Mouse (Mus musculus) heart, embryonic 11.5 days (tissue): ENCODE results near the gene Prmt1. TPM values are rescaled to one million over a fixed set of nuclear protein-coding genes. Genes with fewer than 3 reads are reported as not detected.

Source experiments
- ATAC-seq: fragments of 200-750 bp; cut with Nextera tagmentation; replicated peaks from 2 replicates; pipeline ENCODE4 v1.8.0; 2017; ENCODE audit warnings: moderate library complexity; ENCODE audit not compliant: insufficient number of reproducible peaks, low FRiP score, low TSS enrichment
- H3K27ac ChIP-seq: fragments of 300-500 bp; sonication (generic); 2 replicates; pipeline ENCODE4 v1.5.1; 2014; ENCODE audit warnings: mild to moderate bottlenecking, low read depth, low read length
- H3K27me3 ChIP-seq: fragments of 300-500 bp; sonication (generic); 2 replicates; pipeline ENCODE4 v1.6.1; 2014; ENCODE audit warnings: mild to moderate bottlenecking, low read length, mixed read lengths; ENCODE audit not compliant: control insufficient read depth, insufficient read depth
- H3K36me3 ChIP-seq: fragments of 300-500 bp; sonication (generic); 2 replicates; pipeline ENCODE4 v1.6.1; 2014; ENCODE audit warnings: mild to moderate bottlenecking, low read length, moderate library complexity, mixed read lengths; ENCODE audit not compliant: control insufficient read depth, insufficient read depth
- H3K4me1 ChIP-seq: fragments of 300-500 bp; sonication (generic); 2 replicates; pipeline ENCODE4 v1.6.1; 2014; ENCODE audit warnings: low read length; ENCODE audit not compliant: control insufficient read depth, insufficient read depth
- H3K4me2 ChIP-seq: fragments of 300-500 bp; sonication (generic); 2 replicates; pipeline ENCODE4 v1.6.1; 2014; ENCODE audit warnings: mild to moderate bottlenecking, moderate library complexity
- H3K4me3 ChIP-seq: fragments of 300-500 bp; sonication (generic); 2 replicates; pipeline ENCODE4 v1.5.1; 2014; ENCODE audit warnings: low read depth, low read length
- H3K9ac ChIP-seq: fragments of 300-500 bp; sonication (generic); 2 replicates; pipeline ENCODE4 v1.6.1; 2014; ENCODE audit warnings: mild to moderate bottlenecking, low read depth, low read length, moderate library complexity
- H3K9me3 ChIP-seq: fragments of 300-500 bp; sonication (generic); replicated peaks from 2 replicates; pipeline ENCODE4 v1.6.1; 2016; ENCODE audit warnings: low read length; ENCODE audit not compliant: control insufficient read depth
- WGBS: fragments of 180-500 bp; shearing (Covaris S2); extraction: QIAGEN DNeasy Blood & Tissue Kit; methylation state at CpG from one replicate; pipeline ENCODE4 v1.1.7; 2014; ENCODE audit not compliant: insufficient replicate concordance; 5-methylcytosine and 5-hydroxymethylcytosine counted together
- polyA plus RNA-seq: library from polyadenylated mRNA; unstranded; fragments of >200 nt; fragmentation: Nextera tagmentation; extraction: Ambion mirVana; gene quantifications from 2 replicates; pipeline ENCODE4 v1.2.1, GENCODE M21; 2014

Prmt1 gene
- polyA plus RNA-seq, 1 experiment from 2014 or later = 179 TPM

DNA sequence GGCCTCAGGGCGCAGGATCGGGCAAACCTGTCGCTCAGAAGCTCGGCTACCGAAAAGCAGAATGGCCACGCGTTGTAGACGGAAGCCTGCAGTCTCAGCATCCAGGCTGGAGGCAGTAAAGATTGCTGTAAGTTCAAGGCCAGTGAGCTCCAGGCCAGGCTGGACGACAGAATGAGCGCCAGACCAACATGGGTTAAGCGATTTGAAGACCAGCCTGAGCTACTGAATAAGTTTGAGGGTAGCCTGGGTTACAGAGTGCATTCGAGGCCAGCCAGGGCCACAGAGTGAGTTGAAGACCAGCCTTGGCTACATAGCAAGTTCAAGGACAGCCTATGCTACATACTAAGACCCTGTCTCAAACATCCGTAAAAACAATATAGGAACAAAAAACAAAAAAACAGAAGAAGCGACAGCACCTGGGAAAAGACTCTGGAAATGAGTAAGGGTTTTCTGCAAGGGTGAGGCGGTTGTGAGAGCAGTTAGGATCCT lies 11.6 kb upstream of the Prmt1 start:
- peak overlapping the region; percentile 89 for H3K9ac ChIP-seq
- H3K27ac ChIP-seq = peak overlapping the region; percentile 86
- peaks cover 35% of the 10 kb centered on the region for H3K36me3 ChIP-seq
- 3% methylated on average over 15 of the region's 15 CpGs for WGBS
- H3K9me3 ChIP-seq = no peaks in the 10 kb centered on the region
- no peak for ATAC-seq
- peaks cover 27% of the 10 kb centered on the region for H3K4me1 ChIP-seq
- peak overlapping the region; percentile 71 for H3K4me3 ChIP-seq
- no peaks in the 10 kb centered on the region for H3K27me3 ChIP-seq
- H3K4me2 ChIP-seq = peak overlapping the region; percentile 97

DNA sequence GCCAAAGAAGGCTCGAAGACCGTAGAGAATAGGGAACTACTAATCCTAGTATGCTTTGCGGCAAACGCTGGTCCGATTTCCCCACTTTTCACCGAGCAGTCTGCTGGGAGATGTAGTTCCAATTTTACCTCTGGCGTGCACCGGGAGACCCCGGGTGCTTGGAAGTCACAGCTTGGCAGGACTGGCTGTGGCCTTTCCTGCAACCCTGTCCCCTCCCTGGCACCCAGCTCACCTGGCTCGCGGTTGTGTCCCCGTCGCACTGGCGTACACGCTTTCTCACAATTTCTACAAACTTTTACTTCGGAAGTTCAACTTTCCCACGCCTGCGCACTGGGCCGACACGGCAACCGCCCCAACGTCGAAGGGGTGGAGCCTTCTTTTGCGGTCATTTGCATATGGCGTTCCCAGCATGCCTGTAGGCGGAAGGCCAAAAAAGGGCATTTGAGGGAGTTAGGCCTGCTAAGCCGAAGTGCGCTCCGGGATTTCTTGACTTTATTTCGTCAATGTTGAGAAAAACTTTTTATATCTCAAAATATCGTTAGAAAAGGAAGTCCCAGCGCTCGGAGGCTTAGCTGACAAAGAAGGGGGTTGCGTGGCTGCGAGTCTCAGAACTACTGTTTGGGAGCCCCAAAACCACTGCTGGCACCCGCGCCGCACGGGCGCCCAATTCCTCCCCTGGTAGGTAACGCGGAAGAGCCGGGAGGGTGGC lies 11.0 kb upstream of the Prmt1 start, which contains the start of gene Irf3:
Gene Irf3 (plus strand): TSS at position 418 of the 709 bp plus-strand sequence.
- Histone ChIP-seq H3K4me2 (peak within 1 kb of the TSS; percentile 97), H3K4me1 (peaks cover 27% of the 10 kb centered on the region), H3K27ac (peak within 1 kb of the TSS; percentile 86), H3K9me3 (no peaks in the 10 kb centered on the region), H3K4me3 (peak within 1 kb of the TSS; percentile 71), H3K36me3 (peaks cover 32% of the 10 kb centered on the region), H3K27me3 (no peaks in the 10 kb centered on the region), H3K9ac (peak within 1 kb of the TSS; percentile 89)
- under 1% methylated on average over 43 of the region's 43 CpGs for WGBS
- ATAC-seq = peak; percentile 82

DNA sequence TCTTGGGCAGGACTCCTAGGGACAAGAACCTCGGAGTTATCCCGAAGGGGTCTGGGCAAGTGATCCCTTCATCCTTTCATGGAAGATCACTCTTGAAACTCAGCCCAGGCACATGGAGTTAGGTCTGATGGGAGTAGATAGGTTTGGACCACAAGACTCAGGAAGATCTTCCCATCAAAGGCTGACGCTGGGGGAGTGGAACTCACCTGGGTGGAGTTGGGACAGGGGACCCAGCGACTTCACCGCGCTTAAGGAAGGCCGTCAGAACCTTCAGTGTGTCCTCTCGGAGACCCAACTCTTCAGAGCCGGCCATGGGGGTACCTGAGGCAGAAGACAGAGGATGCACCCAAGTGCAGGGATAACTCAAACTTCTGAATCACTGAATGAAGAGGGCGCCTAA lies 10.3 kb upstream of the Prmt1 start:
- peaks cover 33% of the 10 kb centered on the region for H3K36me3 ChIP-seq
- WGBS = 18% methylated on average over 10 of the region's 10 CpGs
- no peak for ATAC-seq

DNA sequence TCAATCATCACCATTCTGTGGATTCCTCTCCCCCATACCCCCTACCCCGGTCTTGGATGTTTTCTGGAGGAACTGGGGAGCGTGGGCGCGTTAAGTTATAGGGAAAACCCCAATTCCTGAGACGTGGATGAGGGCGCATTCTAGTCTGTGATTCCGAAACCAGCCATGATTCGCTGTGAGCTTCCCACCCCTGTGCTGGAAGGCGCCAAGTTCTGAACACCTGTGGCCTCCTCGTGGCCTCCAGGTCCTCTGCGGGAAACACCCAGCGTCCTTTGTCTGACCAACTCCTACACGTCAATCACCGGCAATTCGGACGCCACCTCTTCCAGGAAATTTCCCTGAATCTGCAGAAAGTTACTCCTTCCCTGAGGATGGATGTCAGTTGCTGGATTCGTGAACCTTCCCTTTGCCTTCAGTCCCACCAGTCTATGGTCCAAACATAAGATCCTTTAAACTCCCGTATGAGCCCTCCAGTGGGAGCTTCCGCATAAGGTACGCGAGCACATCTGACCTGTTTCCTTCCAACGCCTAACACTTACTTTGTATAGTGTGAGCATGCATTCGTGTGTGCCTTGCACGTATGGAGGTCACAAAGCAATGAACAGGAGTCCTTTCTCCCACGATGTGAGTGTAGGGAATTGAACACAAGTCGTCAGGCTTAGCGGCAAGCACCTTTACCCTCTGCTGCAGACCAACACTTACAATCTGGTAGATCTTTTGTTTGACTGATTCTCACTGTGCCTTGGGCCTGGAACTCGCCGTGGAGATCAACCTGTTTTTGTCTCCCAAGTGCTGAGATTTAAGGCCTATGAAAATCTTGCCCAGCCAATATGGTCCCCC lies 731 bp upstream of the Prmt1 start:
- peaks cover 13% of the 10 kb centered on the region for H3K36me3 ChIP-seq

More for the DNA sequence above, 10.3 kb upstream of the Prmt1 start:
- H3K9me3 ChIP-seq = no peaks in the 10 kb centered on the region
- peak overlapping the region; percentile 86 for H3K27ac ChIP-seq
- H3K4me3 ChIP-seq = peak overlapping the region; percentile 71
- peaks cover 25% of the 10 kb centered on the region for H3K4me1 ChIP-seq
- H3K4me2 ChIP-seq = peak overlapping the region; percentile 97
- peak overlapping the region; percentile 89 for H3K9ac ChIP-seq
- H3K27me3 ChIP-seq = no peaks in the 10 kb centered on the region

DNA sequence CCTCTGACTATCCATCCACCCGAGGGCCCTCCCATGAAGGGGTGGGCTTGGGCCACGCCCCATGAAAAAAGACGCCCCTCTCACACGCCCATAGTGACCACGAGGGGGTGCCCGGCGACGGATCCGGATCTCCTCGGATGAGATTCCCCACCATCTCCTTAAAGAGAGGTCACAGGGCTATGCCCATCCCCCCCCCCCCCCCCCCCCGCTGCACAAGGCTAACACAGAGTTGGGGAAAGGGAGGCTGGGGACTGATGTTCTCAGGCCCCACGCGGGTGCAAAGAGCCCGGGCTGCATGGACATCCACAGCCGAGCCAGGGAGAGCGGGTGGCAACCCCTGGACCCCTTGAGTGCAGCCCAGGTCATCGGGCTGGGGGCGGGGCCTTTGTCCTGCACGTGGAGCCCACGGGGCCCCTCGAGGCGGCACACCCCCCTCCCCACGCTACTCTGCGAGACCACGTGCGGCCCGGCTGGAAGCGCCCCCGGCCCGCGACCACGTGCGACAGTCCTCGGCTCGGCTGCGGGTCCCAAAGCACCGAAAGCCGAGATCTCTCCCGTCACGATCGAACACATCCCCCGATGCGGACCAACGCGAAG lies 675 bp downstream of the Prmt1 start:
- peak overlapping the region; percentile 100 for H3K9ac ChIP-seq
- H3K4me1 ChIP-seq = peaks cover 19% of the 10 kb centered on the region
- H3K4me3 ChIP-seq = peak overlapping the region; percentile 100
- under 1% methylated on average over 42 of the region's 45 CpGs for WGBS
- H3K4me2 ChIP-seq = peak overlapping the region; percentile 76
- no peaks in the 10 kb centered on the region for H3K9me3 ChIP-seq
- H3K27me3 ChIP-seq = no peaks in the 10 kb centered on the region
- peaks cover 16% of the 10 kb centered on the region for H3K36me3 ChIP-seq
- ATAC-seq = peak; percentile 15
- H3K27ac ChIP-seq = peak overlapping the region; percentile 96

More for the DNA sequence above, 731 bp upstream of the Prmt1 start:
- Histone ChIP-seq H3K27me3 (no peaks in the 10 kb centered on the region), H3K9ac (peak overlapping the region; percentile 90), H3K4me1 (peaks cover 19% of the 10 kb centered on the region), H3K4me2 (peak overlapping the region; percentile 83), H3K27ac (peak overlapping the region; percentile 90), H3K9me3 (no peaks in the 10 kb centered on the region), H3K4me3 (peak overlapping the region; percentile 100)
- WGBS = under 1% methylated on average over 29 of the region's 29 CpGs
- peak; percentile 19; the same call in 1 of the 2 replicates for ATAC-seq

DNA sequence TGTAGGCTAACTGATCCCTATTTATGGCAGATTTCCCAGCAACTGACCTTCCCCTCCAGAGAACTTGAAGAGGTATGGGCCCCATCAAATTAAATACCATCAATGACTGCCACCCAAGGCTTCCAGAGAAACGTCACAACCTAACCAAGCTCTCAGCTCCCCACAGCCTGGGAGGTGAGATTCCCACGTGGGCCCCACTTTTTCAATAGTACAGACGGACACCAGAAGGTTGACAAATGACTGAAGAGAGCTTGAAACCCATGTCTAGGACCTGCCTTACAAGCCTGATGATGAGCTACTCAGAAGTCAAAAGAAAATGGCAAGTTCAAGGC lies 1.6 kb downstream of the Prmt1 start:
- WGBS = 33% methylated on average over 3 of the region's 3 CpGs
- no peak overlapping the region for H3K27ac ChIP-seq
- H3K4me1 ChIP-seq = peaks cover 19% of the 10 kb centered on the region
- peak overlapping the region; percentile 76 for H3K4me2 ChIP-seq
- no peak for ATAC-seq
- no peak overlapping the region for H3K9ac ChIP-seq
- H3K36me3 ChIP-seq = peaks cover 25% of the 10 kb centered on the region
- H3K4me3 ChIP-seq = peak overlapping the region; percentile 100
- H3K9me3 ChIP-seq = no peaks in the 10 kb centered on the region
- H3K27me3 ChIP-seq = no peaks in the 10 kb centered on the region

DNA sequence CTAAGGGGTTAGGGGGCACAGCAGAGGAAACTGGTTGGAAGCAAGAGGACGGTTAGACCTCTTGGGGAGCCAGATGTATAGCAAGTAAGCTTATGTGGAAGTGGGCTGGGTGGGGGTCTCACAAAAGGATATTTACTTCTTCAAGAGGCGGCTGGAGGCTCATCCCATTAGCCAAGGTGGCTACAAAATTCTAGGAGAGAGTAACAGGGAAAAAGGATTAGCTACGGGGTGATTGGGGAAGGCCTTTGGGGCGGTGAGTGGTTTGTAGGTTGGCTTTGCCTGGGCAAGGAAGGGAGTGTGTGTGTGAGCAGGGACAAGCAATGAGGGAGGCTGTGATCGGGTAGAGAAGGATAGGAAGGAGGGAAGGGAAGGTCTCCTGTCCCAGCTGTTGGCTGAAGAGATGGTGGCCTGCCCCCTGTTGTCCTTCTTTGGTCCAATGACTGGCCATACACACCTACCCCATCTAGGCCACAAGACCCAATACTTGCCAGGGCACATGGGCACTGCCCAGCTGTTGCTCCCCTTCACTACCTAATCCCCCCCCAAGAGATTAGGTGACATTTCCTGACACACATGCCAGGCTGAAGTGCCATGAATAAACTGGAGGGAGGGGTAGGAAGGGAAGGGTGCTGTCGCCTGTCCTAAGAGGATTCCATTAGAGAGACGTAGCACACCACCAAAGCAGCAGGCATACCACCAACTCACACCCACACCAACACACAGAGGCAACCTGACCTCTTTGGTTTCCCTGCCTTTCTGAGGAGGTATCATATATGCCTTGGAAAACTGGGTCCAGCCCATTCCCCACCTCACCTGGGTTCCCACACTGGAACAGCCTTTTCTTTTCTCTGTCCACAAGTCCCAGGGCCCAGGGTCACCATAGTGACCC lies 2.2 kb downstream of the Prmt1 start:
- Histone ChIP-seq H3K9ac (peak overlapping the region; percentile 39; the same call in 1 of the 2 replicates), H3K4me2 (peak overlapping the region; percentile 76), H3K36me3 (peaks cover 31% of the 10 kb centered on the region), H3K27me3 (no peaks in the 10 kb centered on the region), H3K4me3 (peak overlapping the region; percentile 100; the same call in 1 of the 2 replicates), H3K4me1 (peaks cover 19% of the 10 kb centered on the region), H3K9me3 (no peaks in the 10 kb centered on the region), H3K27ac (no peak overlapping the region)
- WGBS = 81% methylated on average over 7 of the region's 7 CpGs
- ATAC-seq = no peak
